Mouse (Mus musculus) limb, embryonic 14.5 days (tissue): ENCODE measurements around the gene Commd3. TPM values are rescaled to one million over a fixed set of nuclear protein-coding genes. Genes with fewer than 3 reads are reported as not detected.
A peak's percentile ranks its signal among the peaks of the same experiment; 100 is the strongest.

ENCODE experiments used
- ATAC-seq: fragments of 200-750 bp; cut with Nextera tagmentation; 2 replicates; pipeline ENCODE4 v1.8.0; 2017; ENCODE audit warnings: low read depth, moderate number of reproducible peaks, moderate TSS enrichment; ENCODE audit not compliant: low FRiP score
- DNase-seq: peaks from one replicate; pipeline ENCODE4 v3.0.0-alpha.2; 2015; ENCODE audit warnings: low spot score
- H3K27ac ChIP-seq: fragments of 300-500 bp; sonication (generic); replicated peaks from 2 replicates; pipeline ENCODE4 v1.5.1; 2014; ENCODE audit warnings: low read depth, mild to moderate bottlenecking, low read length, moderate library complexity, mixed read lengths
- H3K27me3 ChIP-seq: fragments of 300-500 bp; sonication (generic); 2 replicates; pipeline ENCODE4 v1.6.1; 2014; ENCODE audit warnings: low read length, mixed read lengths; ENCODE audit not compliant: control insufficient read depth, insufficient read depth
- H3K36me3 ChIP-seq: fragments of 300-500 bp; sonication (generic); 2 replicates; pipeline ENCODE4 v1.6.1; 2014; ENCODE audit warnings: mild to moderate bottlenecking, low read length, moderate library complexity, mixed read lengths; ENCODE audit not compliant: control insufficient read depth, insufficient read depth
- H3K4me1 ChIP-seq: fragments of 300-500 bp; sonication (generic); 2 replicates; pipeline ENCODE4 v1.6.1; 2014; ENCODE audit warnings: antibody characterized with exemption, low read length, mixed read lengths; ENCODE audit not compliant: control insufficient read depth, insufficient read depth
- H3K4me2 ChIP-seq: fragments of 300-500 bp; sonication (generic); replicated peaks from 2 replicates; pipeline ENCODE4 v1.6.1; 2014; ENCODE audit warnings: low read depth, mild to moderate bottlenecking, low read length, moderate library complexity; ENCODE audit not compliant: severe bottlenecking
- H3K4me3 ChIP-seq: fragments of 300-500 bp; sonication (generic); replicated peaks from 2 replicates; pipeline ENCODE4 v1.5.1; 2014; ENCODE audit warnings: low read length
- H3K9ac ChIP-seq: fragments of 300-500 bp; sonication (generic); 2 replicates; pipeline ENCODE4 v1.6.1; 2014; ENCODE audit warnings: mild to moderate bottlenecking, low read depth, low read length, moderate library complexity; ENCODE audit not compliant: severe bottlenecking
- H3K9me3 ChIP-seq: fragments of 300-500 bp; sonication (generic); 2 replicates; pipeline ENCODE4 v1.6.1; 2016; ENCODE audit warnings: low read length; ENCODE audit not compliant: control insufficient read depth
- POLR2A ChIP-seq: fragments of 200-500 bp; IDR thresholded peaks from 2 replicates; pipeline ENCODE4 v1.8.0; 2012; ENCODE audit warnings: inconsistent platforms, mild to moderate bottlenecking, moderate library complexity, borderline replicate concordance; ENCODE audit not compliant: insufficient read depth, insufficient read length; ENCODE audit errors: extremely low read depth
- WGBS: fragments of 180-500 bp; shearing (Covaris S2); extraction: QIAGEN DNeasy Blood & Tissue Kit; methylation state at CpG from one replicate; pipeline ENCODE4 v1.1.7; 2014; 5-methylcytosine and 5-hydroxymethylcytosine counted together
- polyA plus RNA-seq, 2 experiments: library from polyadenylated mRNA; depleted of rRNA in 1 of 2; stranded (reverse) in 1 of 2; unstranded in 1 of 2; fragments of >200 nt; fragmentation: Nextera tagmentation in 1 of 2; extraction: Ambion mirVana in 1 of 2; gene quantifications; 2 replicates each; pipeline versions ENCODE4 v1.2.1 to v1.2.3; 2012 to 2014

Gene Commd3
- polyA plus RNA-seq, 2 experiments, result 146 to 233 TPM

GRCm38 (mm10) chr2:18654821-18655220 lies 17.4 kb upstream of the Commd3 start:
- WGBS, result 57% methylated on average over 5 of the region's 5 CpGs
- Histone ChIP-seq H3K4me1 (no peaks in the 10 kb centered on the region), H3K4me3 (no peak overlapping the region), H3K27ac (no peak overlapping the region), H3K9me3 (no peaks in the 10 kb centered on the region), H3K27me3 (no peaks in the 10 kb centered on the region), H3K9ac (no peak overlapping the region), H3K36me3 (no peaks in the 10 kb centered on the region), H3K4me2 (no peak overlapping the region)
- no peak for TF ChIP-seq POLR2A
- DNase-seq (no peak), ATAC-seq (no peak)

- Histone ChIP-seq H3K4me2 (no peak overlapping the region), H3K9me3 (no peaks in the 10 kb centered on the region), H3K9ac (no peak overlapping the region), H3K4me3 (no peak overlapping the region), H3K27me3 (no peaks in the 10 kb centered on the region), H3K27ac (no peak overlapping the region), H3K4me1 (peaks cover 4% of the 10 kb centered on the region; the same call in 1 of the 2 replicates), H3K36me3 (no peaks in the 10 kb centered on the region)
- no peak for ATAC-seq
- DNase-seq, result no peak
- 83% methylated on average over 3 of the region's 3 CpGs for WGBS
- TF ChIP-seq POLR2A, result no peak
These were observed 8.2 kb upstream of the Commd3 start for GRCm38 (mm10) chr2:18664003-18664402.

GRCm38 (mm10) chr2:18671041-18671440 lies 1.1 kb upstream of the Commd3 start:
- Histone ChIP-seq H3K4me2 (no peak overlapping the region), H3K9me3 (no peaks in the 10 kb centered on the region)
- DNase-seq, result no peak

GRCm38 (mm10) chr2:18672766-18673164 lies 581 bp downstream of the Commd3 start:
- Histone ChIP-seq H3K27me3 (peaks cover 4% of the 10 kb centered on the region; the same call in 1 of the 2 replicates), H3K4me3 (peak overlapping the region; percentile 97), H3K9ac (peak overlapping the region; percentile 98), H3K9me3 (no peaks in the 10 kb centered on the region), H3K4me2 (peak overlapping the region; percentile 85), H3K4me1 (peaks cover 10% of the 10 kb centered on the region; the same call in 1 of the 2 replicates), H3K36me3 (no peaks in the 10 kb centered on the region), H3K27ac (peak overlapping the region; percentile 96)
- ATAC-seq (no peak), DNase-seq (no peak)
- 0% methylated on average over 11 of the region's 11 CpGs for WGBS
- no peak for TF ChIP-seq POLR2A

More at GRCm38 (mm10) chr2:18671041-18671440, 1.1 kb upstream of the Commd3 start:
- no peak overlapping the region for H3K27ac ChIP-seq
- no peak for ATAC-seq
- H3K4me3 ChIP-seq, result no peak overlapping the region
- peaks cover 4% of the 10 kb centered on the region; the same call in 1 of the 2 replicates for H3K27me3 ChIP-seq
- H3K9ac ChIP-seq, result no peak overlapping the region
- H3K36me3 ChIP-seq, result no peaks in the 10 kb centered on the region
- peaks cover 10% of the 10 kb centered on the region; the same call in 1 of the 2 replicates for H3K4me1 ChIP-seq
- WGBS, result 21% methylated on average over 6 of the region's 6 CpGs
- no peak for TF ChIP-seq POLR2A

- Histone ChIP-seq H3K4me2 (peak overlapping the region; percentile 85), H3K27ac (no peak overlapping the region)
These were observed 1.6 kb downstream of the Commd3 start for GRCm38 (mm10) chr2:18673766-18674165.

More at GRCm38 (mm10) chr2:18673766-18674165, 1.6 kb downstream of the Commd3 start:
- no peaks in the 10 kb centered on the region for H3K36me3 ChIP-seq
- H3K27me3 ChIP-seq, result peaks cover 9% of the 10 kb centered on the region; the same call in 1 of the 2 replicates
- no peak for TF ChIP-seq POLR2A
- peaks cover 16% of the 10 kb centered on the region; the same call in 1 of the 2 replicates for H3K4me1 ChIP-seq
- peak overlapping the region; percentile 97; the same call in 1 of the 2 replicates for H3K4me3 ChIP-seq
- ATAC-seq, result no peak
- no peaks in the 10 kb centered on the region for H3K9me3 ChIP-seq
- no peak for DNase-seq
- no peak overlapping the region for H3K9ac ChIP-seq
- WGBS, result 39% methylated on average over 4 of the region's 4 CpGs
